Mouse (Mus musculus) midbrain, embryonic 13.5 days (tissue): ENCODE measurements around the gene Ttyh2. TPM values are rescaled to one million over a fixed set of nuclear protein-coding genes. Genes with fewer than 3 reads are reported as not detected.
"Not testable (repeated sequence)": the region's sequence is repeated elsewhere in the genome, so short reads cannot be mapped to it uniquely, and the experiment has no call there.

Experiments
- ATAC-seq: fragments of 200-750 bp; cut with Nextera tagmentation; 2 replicates; pipeline ENCODE4 v1.8.0; 2017; ENCODE audit warnings: mild to moderate bottlenecking, moderate TSS enrichment, moderate library complexity
- H3K27ac ChIP-seq: fragments of 300-500 bp; sonication (generic); 2 replicates; pipeline ENCODE4 v1.5.1; 2015; ENCODE audit warnings: inconsistent platforms, mild to moderate bottlenecking, moderate library complexity
- H3K27me3 ChIP-seq: fragments of 300-500 bp; sonication (generic); 2 replicates; pipeline ENCODE4 v1.6.1; 2015; ENCODE audit warnings: mild to moderate bottlenecking, inconsistent platforms
- H3K36me3 ChIP-seq: fragments of 300-500 bp; sonication (generic); 2 replicates; pipeline ENCODE4 v1.6.1; 2015; ENCODE audit warnings: mild to moderate bottlenecking, inconsistent platforms
- H3K4me1 ChIP-seq: fragments of 300-500 bp; sonication (generic); replicated peaks from 2 replicates; pipeline ENCODE4 v1.6.1; 2015; ENCODE audit warnings: inconsistent platforms
- H3K4me2 ChIP-seq: fragments of 300-500 bp; sonication (generic); replicated peaks from 2 replicates; pipeline ENCODE4 v1.6.1; 2015; ENCODE audit warnings: moderate library complexity, mild to moderate bottlenecking, inconsistent platforms
- H3K4me3 ChIP-seq: fragments of 300-500 bp; sonication (generic); replicated peaks from 2 replicates; pipeline ENCODE4 v1.5.1; 2015; ENCODE audit warnings: mild to moderate bottlenecking, inconsistent platforms
- H3K9ac ChIP-seq: fragments of 300-500 bp; sonication (generic); replicated peaks from 2 replicates; pipeline ENCODE4 v1.6.1; 2015; ENCODE audit warnings: mild to moderate bottlenecking, inconsistent platforms
- H3K9me3 ChIP-seq: fragments of 300-500 bp; sonication (generic); 2 replicates; pipeline ENCODE4 v1.6.1; 2016; ENCODE audit warnings: mild to moderate bottlenecking, inconsistent platforms
- WGBS: fragments of 180-500 bp; shearing (Covaris S2); methylation state at CpG from one replicate; pipeline ENCODE4 v1.1.7; 2015; 5-methylcytosine and 5-hydroxymethylcytosine counted together
- polyA plus RNA-seq: library from polyadenylated mRNA; unstranded; fragments of >200 nt; fragmentation: Nextera tagmentation; extraction: Ambion mirVana; gene quantifications from 2 replicates; pipeline ENCODE4 v1.2.1, GENCODE M21; 2015

The Ttyh2 gene
- polyA plus RNA-seq, 1 experiment from 2014 or later = 24.6 TPM

DNA sequence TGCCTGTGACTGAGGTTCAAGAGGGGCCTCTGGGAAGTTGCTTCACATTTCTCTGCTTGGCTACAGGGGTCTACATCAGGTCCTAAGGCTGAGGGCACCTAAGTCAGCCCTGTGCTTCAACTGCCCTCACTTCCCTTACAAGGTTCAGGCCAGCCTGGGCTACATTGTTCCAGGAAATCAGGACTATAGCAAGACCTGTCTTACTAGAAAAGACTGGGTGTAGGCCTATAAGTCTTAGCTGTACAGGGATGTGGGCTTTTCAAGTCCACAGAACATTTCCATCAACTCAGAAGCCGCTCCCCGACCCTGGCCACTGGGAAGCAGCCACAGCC, 1.5 kb upstream of the Ttyh2 start:
- H3K9me3 ChIP-seq = no peaks in the 10 kb centered on the region
- H3K4me1 ChIP-seq = peaks cover 43% of the 10 kb centered on the region
- ATAC-seq = no peak
- H3K9ac ChIP-seq = no peak overlapping the region
- 76% methylated on average over 2 of the region's 2 CpGs for WGBS
- no peak overlapping the region for H3K4me3 ChIP-seq
- H3K27ac ChIP-seq = no peak overlapping the region
- peaks cover 43% of the 10 kb centered on the region for H3K36me3 ChIP-seq
- H3K27me3 ChIP-seq = peaks cover 23% of the 10 kb centered on the region
- H3K4me2 ChIP-seq = no peak overlapping the region

DNA sequence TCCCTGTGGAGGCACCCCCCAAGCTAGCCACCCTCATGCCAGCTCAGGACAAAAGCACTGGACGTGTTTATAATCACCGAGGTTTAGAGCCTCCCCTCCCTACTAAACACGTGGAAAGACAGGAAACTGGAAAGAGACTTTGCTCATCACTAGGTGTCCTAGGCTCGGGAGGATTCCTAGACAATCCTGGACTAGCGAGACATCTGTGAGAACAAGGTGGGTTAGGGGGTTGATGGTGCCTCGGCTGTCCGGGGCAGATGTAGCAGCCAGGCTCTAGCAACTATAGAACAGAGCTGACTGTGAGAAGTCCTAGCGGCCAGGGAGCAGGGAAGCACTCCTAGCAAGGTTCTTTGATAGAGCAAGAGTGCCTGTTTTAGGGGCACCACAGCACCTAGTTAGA, 1.1 kb upstream of the Ttyh2 start:
- WGBS = 56% methylated on average over 8 of the region's 8 CpGs
- Histone ChIP-seq H3K27ac (no peak overlapping the region), H3K27me3 (peaks cover 23% of the 10 kb centered on the region), H3K36me3 (peaks cover 43% of the 10 kb centered on the region), H3K4me3 (no peak overlapping the region), H3K9ac (no peak overlapping the region), H3K4me1 (peaks cover 44% of the 10 kb centered on the region), H3K4me2 (no peak overlapping the region), H3K9me3 (no peaks in the 10 kb centered on the region)
- ATAC-seq = no peak

DNA sequence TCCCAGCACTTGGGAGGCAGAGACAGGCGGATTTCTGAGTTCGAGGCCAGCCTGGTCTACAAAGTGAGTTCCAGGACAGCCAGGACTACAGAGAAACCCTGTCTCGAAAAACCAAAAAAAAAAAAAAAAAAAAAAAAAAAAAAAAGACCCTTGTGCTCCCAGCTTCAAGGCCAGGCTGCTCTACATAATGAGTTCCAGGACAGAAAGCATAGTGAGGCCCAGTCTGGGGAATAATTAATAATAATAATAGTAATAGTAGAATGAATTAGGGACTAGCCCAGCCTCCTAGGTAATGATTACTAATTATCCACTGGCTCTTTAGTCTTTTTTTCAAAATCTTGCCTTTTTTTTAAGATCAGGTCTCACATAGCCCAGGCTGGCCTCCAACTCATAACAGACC, 435 bp upstream of the Ttyh2 start:
- Histone ChIP-seq H3K36me3 (peaks cover 43% of the 10 kb centered on the region), H3K9ac (0 out of 2 replicates have a peak overlapping the region, but pooled peaks have one; percentile 76), H3K4me1 (peaks cover 44% of the 10 kb centered on the region), H3K27me3 (peaks cover 23% of the 10 kb centered on the region), H3K4me2 (peak overlapping the region; percentile 85)
- not testable (repeated sequence) for H3K9me3 ChIP-seq, H3K27ac ChIP-seq, ATAC-seq, H3K4me3 ChIP-seq
- WGBS = no CpG with 5 or more reads among the region's 3 CpGs

DNA sequence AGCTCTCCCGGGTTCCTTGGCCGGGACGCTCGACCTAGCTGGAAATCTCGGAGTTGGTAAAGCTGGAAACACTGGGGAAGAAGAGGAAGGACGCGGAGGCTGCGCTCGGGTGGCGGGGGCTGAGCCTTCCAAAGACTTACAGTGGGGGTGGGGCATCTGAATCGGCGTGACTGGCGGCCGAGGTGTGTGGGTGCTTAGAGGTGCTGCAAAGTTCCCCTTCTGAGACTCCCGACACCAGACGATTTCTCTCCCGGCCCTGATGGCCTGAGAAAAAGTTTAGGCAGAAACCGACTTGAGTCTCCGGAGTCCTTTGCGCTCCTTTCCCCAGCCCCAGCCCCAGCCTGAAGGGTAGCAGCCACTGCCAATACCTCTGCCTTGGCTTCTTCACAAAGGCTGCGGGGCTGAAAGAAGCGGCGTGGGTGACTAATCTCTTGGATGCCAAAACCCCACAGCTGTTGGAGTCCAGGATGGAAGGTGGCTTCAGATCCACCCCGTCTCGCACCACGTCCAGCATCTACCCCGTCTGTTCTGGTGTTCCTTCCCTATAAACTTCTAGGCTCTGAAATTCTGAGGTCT, 683 bp downstream of the Ttyh2 start:
- no peaks in the 10 kb centered on the region for H3K9me3 ChIP-seq
- peaks cover 35% of the 10 kb centered on the region for H3K36me3 ChIP-seq
- peak overlapping the region; percentile 36; the same call in 1 of the 2 replicates for H3K27ac ChIP-seq
- 2% methylated on average over 27 of the region's 27 CpGs for WGBS
- H3K9ac ChIP-seq = peak overlapping the region; percentile 76
- H3K4me1 ChIP-seq = peaks cover 40% of the 10 kb centered on the region
- peak overlapping the region; percentile 85 for H3K4me2 ChIP-seq
- H3K27me3 ChIP-seq = peaks cover 23% of the 10 kb centered on the region
- H3K4me3 ChIP-seq = peak overlapping the region; percentile 49
- ATAC-seq = 0 out of 2 replicates have a peak, but pooled peaks have one; percentile 1

DNA sequence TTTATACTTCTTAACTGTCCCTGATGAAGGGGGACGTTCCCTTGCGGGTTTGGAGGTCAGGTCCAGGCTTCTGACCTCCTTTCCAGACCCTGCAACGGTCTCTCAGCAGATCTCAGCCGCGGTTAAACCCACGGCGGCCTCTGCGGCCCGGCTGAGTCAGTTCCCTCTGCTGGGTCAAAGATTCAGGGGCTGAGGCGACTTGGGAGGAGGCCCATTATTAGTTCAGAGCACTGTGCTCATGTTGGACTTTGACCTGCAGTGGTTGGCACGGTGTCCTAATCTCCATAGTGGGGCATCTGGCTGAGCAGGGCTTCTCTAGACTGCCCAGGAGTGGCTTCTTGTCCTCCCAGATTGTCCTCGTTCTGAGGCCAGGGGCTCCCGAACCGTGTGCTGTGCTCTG, 1.2 kb downstream of the Ttyh2 start:
- peaks cover 23% of the 10 kb centered on the region for H3K27me3 ChIP-seq
- ATAC-seq = no peak
- H3K4me3 ChIP-seq = peak overlapping the region; percentile 49
- 10% methylated on average over 14 of the region's 14 CpGs for WGBS
- peak overlapping the region; percentile 76 for H3K9ac ChIP-seq
- peak overlapping the region; percentile 85 for H3K4me2 ChIP-seq
- peaks cover 30% of the 10 kb centered on the region for H3K36me3 ChIP-seq
- H3K4me1 ChIP-seq = peaks cover 39% of the 10 kb centered on the region
- H3K9me3 ChIP-seq = no peaks in the 10 kb centered on the region
- H3K27ac ChIP-seq = no peak overlapping the region

DNA sequence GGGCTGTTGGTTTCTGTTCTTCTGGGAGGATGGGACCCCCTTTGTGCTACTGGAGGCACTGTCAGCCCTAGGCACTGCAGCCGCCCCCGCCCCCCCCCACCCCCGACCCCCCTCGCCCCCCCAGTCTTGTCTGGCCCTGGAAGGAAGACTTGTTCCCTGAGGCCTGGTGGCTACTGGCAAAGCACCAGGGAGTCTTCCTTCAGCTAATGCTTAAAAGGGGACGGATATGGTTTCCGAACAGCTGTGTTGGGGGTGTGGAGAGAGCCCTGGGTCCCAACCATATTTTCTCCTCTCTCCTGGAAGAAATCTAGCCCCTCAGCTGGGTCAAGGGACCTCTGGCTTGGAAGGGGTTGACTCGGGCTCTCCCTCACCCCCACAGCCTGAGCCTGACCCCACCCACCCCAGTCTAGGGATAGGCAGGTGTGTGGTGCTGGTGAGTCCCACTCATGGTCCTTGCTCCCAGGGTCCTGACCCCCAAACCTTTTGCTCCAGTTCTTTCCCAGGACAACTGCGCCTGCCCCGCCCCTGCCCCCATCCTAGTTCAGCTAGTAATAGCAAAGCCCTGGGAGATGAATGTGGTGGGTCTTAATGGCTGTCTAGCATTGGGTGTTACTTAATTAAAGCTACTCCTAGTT, 1.8 kb downstream of the Ttyh2 start:
- Histone ChIP-seq H3K9ac (peak overlapping the region; percentile 76), H3K4me2 (peak overlapping the region; percentile 85), H3K9me3 (no peaks in the 10 kb centered on the region), H3K27me3 (peaks cover 23% of the 10 kb centered on the region), H3K36me3 (peaks cover 24% of the 10 kb centered on the region), H3K4me3 (peak overlapping the region; percentile 49), H3K4me1 (peaks cover 39% of the 10 kb centered on the region), H3K27ac (no peak overlapping the region)
- WGBS = 43% methylated on average over 9 of the region's 9 CpGs
- no peak for ATAC-seq

DNA sequence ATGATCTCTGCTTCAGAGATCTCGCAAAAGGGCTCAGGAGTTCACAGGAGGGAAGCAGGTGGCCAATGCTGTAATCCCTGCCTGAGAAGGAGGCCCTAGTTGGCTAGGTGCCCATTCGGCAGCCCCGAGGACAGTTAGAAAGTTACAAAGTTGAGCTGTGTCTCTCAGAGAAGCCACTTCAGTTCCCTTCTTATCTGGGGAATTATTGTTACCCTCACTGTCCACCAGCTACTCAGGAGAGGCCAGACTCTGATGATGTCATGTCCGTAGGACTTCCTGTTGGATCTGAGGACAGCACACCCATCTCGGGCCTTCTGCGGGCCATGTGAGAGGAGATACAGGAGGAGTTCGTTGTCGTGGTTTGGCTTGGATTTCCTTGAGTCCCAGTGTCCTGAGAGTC, 4.4 kb downstream of the Ttyh2 start:
- no peak overlapping the region for H3K27ac ChIP-seq
- H3K9me3 ChIP-seq = no peaks in the 10 kb centered on the region
- H3K36me3 ChIP-seq = no peaks in the 10 kb centered on the region
- peaks cover 23% of the 10 kb centered on the region for H3K27me3 ChIP-seq
- ATAC-seq = no peak
- H3K4me2 ChIP-seq = no peak overlapping the region
- H3K4me3 ChIP-seq = no peak overlapping the region
- peaks cover 39% of the 10 kb centered on the region for H3K4me1 ChIP-seq
- no peak overlapping the region; the same call in 1 of the 2 replicates for H3K9ac ChIP-seq
- 79% methylated on average over 8 of the region's 8 CpGs for WGBS

DNA sequence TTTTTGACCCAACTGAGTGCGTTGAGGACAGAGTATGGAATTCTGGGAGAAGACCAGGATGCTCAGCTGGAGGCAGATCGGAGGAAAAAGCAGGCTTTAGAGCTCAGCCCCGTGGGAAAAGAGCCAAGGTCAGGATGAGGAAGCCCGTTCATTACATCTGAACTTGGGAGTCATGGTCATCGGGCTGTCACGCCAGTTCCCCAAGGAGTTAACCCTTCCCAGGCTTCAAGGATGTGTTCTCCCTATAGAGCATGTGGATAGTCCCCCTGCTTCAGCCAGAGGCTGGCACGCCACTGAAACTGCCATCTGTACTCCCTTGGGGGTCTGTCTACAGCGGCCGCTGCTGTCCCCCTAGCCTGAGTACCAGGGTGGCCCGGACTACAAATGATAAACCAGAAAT, 5.1 kb downstream of the Ttyh2 start:
- H3K9ac ChIP-seq = no peak overlapping the region
- 64% methylated on average over 10 of the region's 10 CpGs for WGBS
- peaks cover 43% of the 10 kb centered on the region for H3K4me1 ChIP-seq
- H3K4me2 ChIP-seq = no peak overlapping the region
- H3K27ac ChIP-seq = no peak overlapping the region
- no peak for ATAC-seq
- peaks cover 23% of the 10 kb centered on the region for H3K27me3 ChIP-seq
- H3K36me3 ChIP-seq = no peaks in the 10 kb centered on the region
- no peaks in the 10 kb centered on the region for H3K9me3 ChIP-seq
- no peak overlapping the region for H3K4me3 ChIP-seq

DNA sequence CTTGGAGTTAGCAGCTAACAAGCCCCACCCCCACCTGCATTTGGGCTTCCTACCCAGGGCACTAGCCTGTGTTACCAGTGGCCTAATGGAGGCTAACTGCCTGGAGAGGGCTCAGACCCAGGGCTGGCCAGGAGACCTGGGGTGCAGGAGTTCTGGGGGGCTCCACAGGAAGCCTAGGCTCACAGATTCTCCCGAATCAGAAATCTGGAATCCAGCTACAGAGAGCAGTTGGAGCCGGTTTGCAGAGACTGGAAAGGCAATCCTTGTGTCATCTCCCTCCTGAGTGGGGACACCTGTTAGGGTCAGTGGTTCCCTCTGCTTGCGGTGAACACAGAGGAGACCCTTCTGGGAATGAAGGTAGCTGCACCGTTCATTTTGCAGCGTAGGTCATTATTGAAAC, 5.8 kb downstream of the Ttyh2 start:
- no peak for ATAC-seq
- 56% methylated on average over 5 of the region's 5 CpGs for whole genome bisulfite sequencing
- no peak overlapping the region for H3K4me2 ChIP-seq
- no peak overlapping the region for H3K4me3 ChIP-seq
- H3K27me3 ChIP-seq = peaks cover 18% of the 10 kb centered on the region
- H3K4me1 ChIP-seq = peaks cover 36% of the 10 kb centered on the region
- no peaks in the 10 kb centered on the region for H3K36me3 ChIP-seq
- no peak overlapping the region for H3K9ac ChIP-seq
- no peak overlapping the region for H3K27ac ChIP-seq
- no peaks in the 10 kb centered on the region for H3K9me3 ChIP-seq

DNA sequence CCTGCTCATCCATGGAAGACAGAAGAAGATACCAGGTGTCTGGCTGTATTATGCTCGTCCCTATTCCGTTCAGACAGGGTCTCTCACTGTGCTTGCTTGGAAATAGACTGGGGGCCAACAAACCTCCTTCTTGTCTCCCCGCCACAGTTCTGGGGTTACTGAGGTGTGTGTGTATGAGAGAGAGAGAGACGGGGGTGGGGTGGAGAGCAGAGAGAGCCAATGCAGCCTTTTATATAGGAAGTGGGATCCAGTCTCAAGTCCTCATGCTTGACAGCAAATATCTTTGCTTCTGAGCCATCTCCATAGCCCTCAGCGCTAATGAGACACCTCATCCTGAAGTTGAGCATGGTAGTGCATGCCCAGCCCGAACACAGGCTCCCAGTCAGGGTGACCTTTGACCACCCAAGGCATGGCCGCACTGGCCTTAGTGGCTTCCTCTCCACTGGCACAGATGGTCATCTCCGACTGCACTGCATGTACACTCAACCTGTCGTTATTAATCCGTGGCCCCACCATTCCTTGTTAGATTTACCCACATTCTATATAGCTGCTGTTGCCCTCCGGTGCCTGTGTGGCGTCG, 7.2 kb downstream of the Ttyh2 start:
- WGBS = 96% methylated on average over 13 of the region's 13 CpGs
- Histone ChIP-seq H3K36me3 (no peaks in the 10 kb centered on the region), H3K4me1 (peaks cover 29% of the 10 kb centered on the region), H3K27me3 (0 out of 2 replicates have a peak, but pooled peaks cover 6% of the 10 kb centered on the region), H3K27ac (no peak overlapping the region), H3K9ac (no peak overlapping the region), H3K4me2 (no peak overlapping the region), H3K9me3 (no peaks in the 10 kb centered on the region), H3K4me3 (no peak overlapping the region)
- no peak for ATAC-seq

DNA sequence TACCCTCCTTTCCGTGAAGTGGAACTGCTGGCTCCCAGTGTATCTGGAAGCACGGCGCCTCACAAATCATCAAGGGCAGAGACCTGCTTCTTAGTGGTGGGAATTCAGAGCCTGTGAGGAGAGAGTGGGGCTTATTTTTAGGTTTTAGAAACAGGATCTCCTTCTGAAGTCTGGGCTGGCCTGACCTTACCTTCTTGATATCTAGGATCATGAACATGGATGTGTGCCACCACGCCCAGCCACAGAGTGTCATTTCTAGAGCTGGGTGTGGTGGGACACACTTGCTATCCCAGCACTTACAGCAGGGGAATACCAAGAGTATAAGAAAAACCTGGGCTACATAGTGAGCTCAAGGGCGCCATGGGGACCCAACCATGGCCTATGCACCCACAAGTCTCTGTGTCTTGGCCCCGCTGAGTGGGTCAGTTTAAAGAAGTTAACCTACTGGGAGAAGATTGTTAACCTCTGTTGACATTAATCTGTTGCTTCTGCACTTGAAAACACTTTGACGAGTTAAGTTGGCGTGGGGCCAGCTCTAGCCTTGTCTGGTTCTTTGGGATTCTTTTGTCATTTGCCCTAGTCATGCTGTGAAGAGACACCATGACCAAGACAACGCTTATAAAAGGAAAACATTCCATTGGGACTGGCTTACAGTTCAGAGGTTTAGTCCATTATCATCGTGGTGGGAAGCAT, 7.9 kb downstream of the Ttyh2 start:
- Histone ChIP-seq H3K4me2 (no peak overlapping the region), H3K36me3 (no peaks in the 10 kb centered on the region), H3K9ac (no peak overlapping the region), H3K9me3 (no peaks in the 10 kb centered on the region), H3K4me3 (no peak overlapping the region), H3K4me1 (peaks cover 29% of the 10 kb centered on the region), H3K27me3 (0 out of 2 replicates have a peak, but pooled peaks cover 2% of the 10 kb centered on the region), H3K27ac (no peak overlapping the region)
- no peak for ATAC-seq
- 80% methylated on average over 10 of the region's 10 CpGs for WGBS
